Mouse (Mus musculus) embryonic stem cell, embryonic (primary cell): ENCODE measurements at regions not wholly inside any gene's neighbourhood (a gene's known extent, or its start where the extent isn't known, plus 50 kb on each side); places are given as distances from the start of the nearest gene placed in this dataset.

ENCODE experiments used
- CTCF ChIA-PET, 4 experiments: fragments of 300-600 bp in 2 of 4; fragments of 350-600 bp in 2 of 4; sonication (Branson Sonifier 250); formaldehyde crosslinking; loops; one replicate each; lab custom pipeline; 2022; ENCODE audit warnings: inconsistent platforms in 2 of 4; lab: Charles Lee
- POLR2A ChIA-PET, 4 experiments: fragments of 300-600 bp in 2 of 4; fragments of 350-600 bp in 2 of 4; sonication (Branson Sonifier 250); formaldehyde crosslinking; loops; one replicate each; lab custom pipeline; 2022; ENCODE audit warnings: antibody characterized with exemption in 4 of 4, inconsistent platforms in 1 of 4; lab: Charles Lee

- ChIA-PET POLR2A (no interaction called here), CTCF (no interaction called here)
Measured at GRCm38 (mm10) chr17:79175381-79175780, 123.7 kb downstream of the Qpct start.

- POLR2A ChIA-PET, result no interaction called here
- CTCF ChIA-PET, result no interaction called here
Measured at GRCm38 (mm10) chr17:79172328-79172727, 120.6 kb downstream of the Qpct start.

GRCm38 (mm10) chr17:79170690-79171089 is 119.0 kb downstream of the Qpct start:
- POLR2A ChIA-PET, result interaction anchor here in 1 of 4 experiments (1.6 kb wide), 1 partner anchor 11 kb away, joined by 4 read pairs; no protein-coding TSS in a partner anchor
- CTCF ChIA-PET, result no interaction called here

GRCm38 (mm10) chr17:79167198-79167597 is 115.5 kb downstream of the Qpct start:
- CTCF ChIA-PET, result no interaction called here

GRCm38 (mm10) chr17:79164874-79165553 is 113.3 kb downstream of the Qpct start:
- ChIA-PET CTCF (no interaction called here), POLR2A (interaction anchor here in 1 of 4 experiments (0.7 kb wide), 1 partner anchor 82 kb away, joined by 3 read pairs; no protein-coding TSS in a partner anchor)

More at GRCm38 (mm10) chr17:79167198-79167597, 115.5 kb downstream of the Qpct start:
- POLR2A ChIA-PET, result no interaction called here

DNA sequence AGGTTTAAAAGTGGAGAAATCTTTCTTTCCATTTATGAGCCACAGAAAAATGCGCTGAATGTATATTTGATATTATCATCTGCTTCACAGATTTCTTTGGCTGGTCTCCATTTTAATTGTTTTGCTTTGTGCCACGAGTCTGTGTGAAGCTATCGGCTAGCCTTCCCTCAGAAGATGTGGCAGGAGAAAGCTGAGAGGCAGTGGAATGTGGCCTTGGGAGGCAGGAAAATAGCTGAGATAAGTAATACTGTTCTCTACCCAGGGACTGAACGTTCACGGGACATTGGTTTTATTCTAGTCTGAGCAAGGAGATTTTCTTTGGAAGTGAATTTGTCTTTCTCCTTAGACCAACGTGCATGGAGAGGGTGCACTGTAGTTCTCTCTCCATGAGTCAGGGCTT is 112.3 kb downstream of the Qpct start:
- ChIA-PET POLR2A (no interaction called here), CTCF (no interaction called here)

GRCm38 (mm10) chr17:79154138-79154537 is 102.4 kb downstream of the Qpct start:
- CTCF ChIA-PET, result no interaction called here

DNA sequence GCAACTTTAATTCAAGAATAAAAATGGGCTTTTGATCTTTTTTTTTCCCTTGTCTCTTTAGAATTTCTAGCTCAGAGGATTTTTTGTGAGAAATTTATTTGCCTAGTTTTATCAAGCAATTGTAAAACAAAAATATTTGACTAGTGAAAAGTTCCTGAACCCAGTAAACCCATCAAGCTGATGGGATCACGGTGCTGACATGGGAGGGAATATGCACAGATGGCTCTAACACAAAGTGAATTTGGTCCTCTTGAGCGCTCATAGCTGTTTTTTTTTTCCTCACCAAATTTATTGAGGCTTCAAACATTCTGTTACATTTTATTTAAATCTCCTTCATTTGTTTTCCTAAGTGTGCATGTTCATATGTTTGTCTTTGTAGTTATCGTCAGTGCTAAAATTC is 101.1 kb downstream of the Qpct start:
- ChIA-PET CTCF (interaction anchor here in 1 of 4 experiments (0.7 kb wide), 1 partner anchor 454 kb away, joined by 4 read pairs; no protein-coding TSS in a partner anchor), POLR2A (interaction anchor here in 1 of 4 experiments (0.6 kb wide), 1 partner anchor 938 kb away, joined by 3 read pairs; no protein-coding TSS in a partner anchor)

More at GRCm38 (mm10) chr17:79154138-79154537, 102.4 kb downstream of the Qpct start:
- POLR2A ChIA-PET, result no interaction called here

DNA sequence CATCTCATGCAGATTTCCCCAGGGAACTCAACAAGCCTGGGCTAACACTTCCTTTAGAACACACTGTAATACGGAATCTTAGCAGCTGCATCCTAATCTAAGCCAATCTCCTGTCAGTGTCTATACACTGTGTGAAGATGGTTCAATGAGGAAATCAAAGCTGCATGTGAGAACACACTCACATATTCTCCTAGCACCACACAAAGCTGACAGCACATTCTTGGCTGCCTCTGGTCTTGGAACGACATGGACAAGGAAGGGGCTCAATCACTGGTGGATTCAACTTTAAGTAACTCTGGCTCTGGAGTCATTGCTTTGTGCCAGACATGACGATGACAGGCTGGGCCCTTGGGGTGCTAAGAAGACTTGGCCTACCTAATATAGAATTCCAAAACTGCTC is 96.2 kb downstream of the Qpct start:
- POLR2A ChIA-PET, result no interaction called here
- CTCF ChIA-PET, result no interaction called here

DNA sequence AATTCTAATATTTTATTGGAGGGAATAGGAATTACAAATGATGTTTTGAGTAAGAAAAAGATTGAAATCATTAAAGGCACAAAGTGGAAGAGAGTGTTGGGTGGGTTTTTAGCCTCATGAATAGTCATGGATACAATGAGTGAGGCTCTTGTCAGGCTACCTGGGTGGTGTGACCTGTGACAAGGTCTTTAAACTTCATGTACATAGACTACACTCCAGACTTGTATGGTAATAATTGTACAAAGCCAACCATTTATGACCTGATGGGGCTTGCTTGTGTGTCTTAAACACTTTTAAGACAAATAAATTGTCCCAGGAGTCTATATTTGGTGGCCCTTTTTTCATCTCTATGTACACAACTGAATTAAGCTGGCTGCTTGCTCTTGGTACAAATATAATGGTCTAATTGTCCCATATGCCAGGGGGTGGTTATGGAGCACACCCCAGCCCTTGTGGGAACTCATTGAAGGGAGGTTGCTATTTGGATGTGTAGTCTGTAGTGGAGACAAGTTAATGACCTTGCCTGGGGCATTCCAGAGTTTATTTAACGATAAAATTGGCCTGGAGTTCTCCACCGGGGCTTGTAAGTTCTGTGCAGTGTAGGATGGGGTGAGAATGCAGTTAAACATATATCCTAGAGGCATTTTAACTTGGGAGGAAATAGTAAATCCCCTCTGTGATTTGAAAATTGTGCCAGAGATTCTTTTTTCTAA is 93.4 kb downstream of the Qpct start:
- ChIA-PET POLR2A (no interaction called here), CTCF (no interaction called here)

DNA sequence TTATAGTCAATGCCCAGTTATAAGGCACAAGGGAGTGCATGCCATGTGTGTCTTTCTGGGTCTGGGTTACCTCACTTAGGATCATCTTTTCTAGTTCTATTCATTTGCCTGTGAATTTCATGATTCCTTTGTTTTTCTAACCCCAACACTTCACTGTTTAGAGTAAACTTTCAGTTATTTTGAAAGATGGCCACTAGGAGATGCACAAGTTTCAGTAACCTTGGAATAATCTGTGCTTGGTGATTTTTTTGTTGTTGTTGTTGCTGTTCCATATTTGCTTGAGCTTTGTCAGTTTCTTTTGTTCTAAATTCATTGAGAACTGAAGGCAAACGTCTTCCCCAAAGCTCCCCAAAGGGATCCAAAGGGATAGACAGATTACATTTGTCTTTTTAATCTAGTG is 91.3 kb downstream of the Qpct start:
- CTCF ChIA-PET, result no interaction called here
- POLR2A ChIA-PET, result interaction anchor here in 1 of 4 experiments (0.7 to 0.8 kb wide), 2 partner anchors 15 to 107 kb away, joined by 3 read pairs; no protein-coding TSS in a partner anchor
